Mouse (Mus musculus): ENCODE measurements around the gene Ager. TPM values are rescaled to one million over a fixed set of nuclear protein-coding genes. Genes with fewer than 3 reads are reported as not detected.

The Ager gene
- polyA plus RNA-seq, 1 experiment from 2014 or later, result 2.8 TPM

DNA sequence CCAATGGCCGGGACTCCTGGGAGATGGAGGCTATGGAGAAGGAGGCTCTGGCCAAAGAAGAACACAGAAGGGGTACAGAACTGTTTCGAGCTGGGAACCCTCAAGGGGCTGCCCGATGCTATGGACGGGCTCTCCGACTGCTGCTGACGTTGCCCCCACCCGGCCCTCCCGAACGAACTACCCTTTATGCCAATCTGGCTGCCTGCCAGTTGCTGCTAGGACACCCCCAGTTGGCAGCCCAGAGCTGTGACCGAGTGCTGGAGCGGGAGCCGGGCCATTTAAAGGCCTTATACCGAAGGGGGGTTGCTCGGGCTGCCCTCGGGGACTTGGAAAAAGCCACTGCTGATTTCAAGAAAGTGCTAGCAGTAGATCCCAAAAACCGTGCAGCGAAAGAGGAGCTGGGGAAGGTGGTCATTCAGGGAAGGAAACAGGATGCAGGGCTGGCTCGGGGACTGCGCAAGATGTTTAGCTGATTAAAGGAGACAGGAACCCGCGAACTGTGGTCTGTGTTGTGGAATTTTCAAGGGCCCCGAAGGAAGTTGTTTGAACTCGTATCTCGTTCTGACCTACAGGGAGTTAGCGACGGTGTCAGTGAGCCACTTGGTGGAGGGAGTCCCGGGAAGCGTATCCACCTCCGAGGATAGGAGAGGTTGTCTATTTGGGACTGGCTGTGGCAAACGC lies 48.3 kb downstream of the Ager start:
- H3K9ac ChIP-seq (replicated peaks), result no peak overlapping the region
- 91% methylated on average over 30 of the region's 30 CpGs for WGBS
- no peaks in the 10 kb centered on the region for H3K9me3 ChIP-seq
- H3K4me1 ChIP-seq (replicated peaks), result peaks cover 23% of the 10 kb centered on the region
- peak overlapping the region; percentile 76; the same call in 1 of the 2 replicates for H3K4me2 ChIP-seq
- no peak for ATAC-seq (ENCODE audit: insufficient number of reproducible peaks, insufficient read depth, low FRiP score, low TSS enrichment, low read depth)
- H3K27me3 ChIP-seq, result no peaks in the 10 kb centered on the region
- H3K4me3 ChIP-seq (replicated peaks), result peak overlapping the region; percentile 97
- H3K27ac ChIP-seq, result no peak overlapping the region
- H3K36me3 ChIP-seq, result peaks cover 31% of the 10 kb centered on the region

DNA sequence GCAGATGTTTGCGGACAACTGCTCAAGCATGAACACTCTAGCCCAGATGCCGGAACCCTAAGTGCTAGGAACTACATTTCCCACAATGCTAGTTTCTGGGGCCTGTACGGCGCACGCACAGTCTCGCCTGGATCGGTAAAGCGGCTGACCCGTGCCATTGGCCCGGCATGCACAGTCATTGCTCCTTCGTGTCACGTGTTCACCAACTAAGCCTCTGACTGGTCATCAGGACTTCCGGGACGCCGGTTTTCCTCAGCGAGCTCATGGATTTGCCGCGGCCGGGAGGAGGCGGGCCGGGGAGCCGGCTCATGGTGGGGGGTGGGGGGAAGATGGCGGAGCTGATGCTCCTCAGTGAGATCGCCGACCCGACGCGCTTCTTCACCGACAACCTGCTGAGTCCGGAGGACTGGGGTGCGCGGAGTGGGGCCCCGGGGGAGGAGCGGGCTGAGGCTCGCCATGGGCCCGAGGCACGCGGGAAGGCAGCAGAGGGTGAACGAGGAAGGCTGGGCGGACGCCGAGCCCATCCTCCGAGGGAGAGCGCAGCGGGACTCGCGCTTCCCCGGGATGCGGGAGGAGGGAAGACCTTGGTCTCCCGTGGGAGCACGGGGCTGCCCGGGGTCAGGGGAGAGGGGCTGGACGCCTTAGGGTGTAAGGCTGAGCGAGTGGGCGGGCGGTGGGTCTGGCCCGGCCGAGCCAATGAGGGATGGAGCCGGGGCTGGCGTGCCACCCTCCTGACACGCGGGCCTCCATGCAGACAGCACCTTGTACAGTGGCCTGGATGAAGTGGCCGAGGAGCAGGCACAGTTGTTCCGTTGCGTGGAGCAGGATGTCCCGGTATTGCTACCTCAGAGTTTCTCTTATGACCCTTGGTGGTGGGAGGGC lies 49.5 kb downstream of the Ager start, which contains the start of gene Atf6b:
Gene Atf6b (plus strand): TSS at position 241 of the 882 bp plus-strand sequence.
- no peaks in the 10 kb centered on the region for H3K9me3 ChIP-seq
- 1% methylated on average over 66 of the region's 66 CpGs for WGBS
- ATAC-seq (ENCODE audit: insufficient number of reproducible peaks, insufficient read depth, low FRiP score, low TSS enrichment, low read depth), result peak; percentile 96
- H3K27ac ChIP-seq, result peak within 1 kb of the TSS; percentile 50; the same call in 1 of the 2 replicates
- H3K4me1 ChIP-seq (replicated peaks), result peaks cover 17% of the 10 kb centered on the region
- peak within 1 kb of the TSS; percentile 97 for H3K4me3 ChIP-seq (replicated peaks)
- peak within 1 kb of the TSS; percentile 85 for H3K4me2 ChIP-seq
- H3K9ac ChIP-seq (replicated peaks), result peak within 1 kb of the TSS; percentile 92
- H3K27me3 ChIP-seq, result no peaks in the 10 kb centered on the region
- peaks cover 43% of the 10 kb centered on the region for H3K36me3 ChIP-seq

DNA sequence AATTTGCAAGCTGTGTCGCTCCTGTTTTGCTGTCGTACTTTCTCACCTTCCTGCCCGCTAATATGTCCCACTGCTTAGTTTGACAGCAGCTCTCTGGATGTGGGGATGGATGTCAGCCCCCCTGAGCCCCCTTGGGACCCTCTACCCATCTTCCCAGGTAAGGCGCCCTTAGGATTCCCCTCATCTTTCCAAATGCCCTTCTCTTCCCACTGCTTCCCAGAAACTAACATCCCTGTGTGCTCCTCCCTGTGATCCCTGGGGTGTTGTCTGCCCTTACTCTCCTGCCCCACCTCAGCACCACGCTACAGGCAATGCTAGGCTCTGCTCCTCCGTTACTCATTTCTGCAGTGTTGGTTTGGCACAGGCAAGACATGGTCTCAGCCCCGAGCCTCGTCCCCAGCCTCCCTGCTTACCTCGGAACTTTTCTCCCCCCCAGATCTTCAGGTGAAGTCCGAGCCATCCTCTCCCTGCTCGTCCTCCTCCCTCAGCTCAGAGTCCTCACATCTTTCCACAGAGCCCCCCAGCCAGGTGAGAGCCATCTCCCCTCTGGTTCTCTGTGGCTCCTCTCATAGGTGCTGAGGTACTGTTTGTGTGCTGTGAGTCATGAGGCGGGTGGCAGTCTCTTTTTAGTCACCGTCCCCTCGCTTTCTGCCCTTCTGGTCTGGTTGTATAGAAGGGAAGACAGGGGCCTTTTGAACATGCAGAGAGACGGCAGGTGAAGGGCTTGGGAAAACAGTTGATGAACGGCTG lies 50.7 kb downstream of the Ager start:
- peak overlapping the region; percentile 97 for H3K4me3 ChIP-seq (replicated peaks)
- no peak overlapping the region for H3K27ac ChIP-seq
- H3K9ac ChIP-seq (replicated peaks), result peak overlapping the region; percentile 92; the same call in 1 of the 2 replicates
- ATAC-seq (ENCODE audit: insufficient number of reproducible peaks, insufficient read depth, low FRiP score, low TSS enrichment, low read depth), result no peak
- WGBS, result 86% methylated on average over 16 of the region's 16 CpGs
- H3K9me3 ChIP-seq, result no peaks in the 10 kb centered on the region
- no peaks in the 10 kb centered on the region for H3K27me3 ChIP-seq
- H3K4me1 ChIP-seq (replicated peaks), result peaks cover 17% of the 10 kb centered on the region
- peak overlapping the region; percentile 85 for H3K4me2 ChIP-seq
- peaks cover 54% of the 10 kb centered on the region for H3K36me3 ChIP-seq

DNA sequence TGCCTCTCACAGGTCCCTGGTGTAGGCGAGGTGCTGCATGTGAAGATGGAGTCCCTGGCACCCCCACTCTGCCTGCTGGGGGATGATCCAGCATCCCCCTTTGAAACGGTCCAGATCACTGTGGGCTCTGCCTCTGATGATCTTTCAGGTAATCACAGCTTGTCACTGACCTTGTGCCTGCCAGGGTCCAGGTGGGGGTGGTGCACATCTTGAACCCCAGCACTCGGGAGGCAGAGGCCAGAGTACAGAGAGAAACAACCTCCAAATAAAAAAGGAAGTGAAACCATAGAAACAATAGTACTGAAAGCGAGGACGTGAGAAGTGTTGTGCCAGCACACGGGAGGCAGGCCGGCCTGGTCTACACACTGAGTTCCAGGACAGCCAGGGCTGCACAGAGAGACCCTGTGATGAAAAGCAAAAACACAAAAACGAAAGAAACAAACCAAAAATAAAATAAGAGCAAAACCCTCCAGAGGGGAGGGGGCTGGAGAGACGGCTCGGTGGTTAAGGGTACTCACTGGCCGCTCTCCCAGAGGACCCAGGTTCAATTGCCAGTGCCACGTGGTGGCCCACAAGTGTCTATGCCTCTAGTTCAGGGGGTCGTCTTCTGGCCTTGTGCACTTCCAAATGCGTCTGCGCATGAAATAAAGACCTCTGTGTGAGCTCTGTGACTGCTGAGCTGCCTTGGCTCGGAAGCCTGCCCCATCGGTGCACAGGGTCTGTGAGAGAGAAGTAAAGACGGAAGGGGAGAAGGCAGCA lies 51.6 kb downstream of the Ager start:
- H3K36me3 ChIP-seq, result peaks cover 64% of the 10 kb centered on the region

More for the DNA sequence above, 51.6 kb downstream of the Ager start:
- H3K4me2 ChIP-seq, result no peak overlapping the region
- no peaks in the 10 kb centered on the region for H3K9me3 ChIP-seq
- WGBS, result 87% methylated on average over 18 of the region's 18 CpGs
- no peak overlapping the region for H3K4me3 ChIP-seq (replicated peaks)
- H3K4me1 ChIP-seq (replicated peaks), result peaks cover 17% of the 10 kb centered on the region
- H3K27me3 ChIP-seq, result no peaks in the 10 kb centered on the region
- H3K27ac ChIP-seq, result no peak overlapping the region
- no peak for ATAC-seq (ENCODE audit: insufficient number of reproducible peaks, insufficient read depth, low FRiP score, low TSS enrichment, low read depth)
- H3K9ac ChIP-seq (replicated peaks), result no peak overlapping the region

Other genes with a start within 250 kb of the Ager start
- gene Btnl2, start 243.0 kb upstream of the Ager start, polyA plus RNA-seq (2016; fragmentation: Nextera tagmentation; extraction: Ambion mirVana), result not detected in 2 replicates
- gene Btnl1, start 220.7 kb upstream of the Ager start, polyA plus RNA-seq (2016; fragmentation: Nextera tagmentation; extraction: Ambion mirVana), result not detected in 2 replicates
- 0.40 and 1.3 TPM in 2 replicates for gene BC051142, start 199.0 kb upstream of the Ager start, polyA plus RNA-seq (2016; fragmentation: Nextera tagmentation; extraction: Ambion mirVana)
- not detected in 2 replicates for gene Btnl4, start 120.5 kb upstream of the Ager start, polyA plus RNA-seq (2016; fragmentation: Nextera tagmentation; extraction: Ambion mirVana)
- gene Btnl6, start 80.5 kb upstream of the Ager start, polyA plus RNA-seq (2016; fragmentation: Nextera tagmentation; extraction: Ambion mirVana), result not detected in 2 replicates
- gene Notch4, start 33.6 kb upstream of the Ager start, polyA plus RNA-seq (2016; fragmentation: Nextera tagmentation; extraction: Ambion mirVana), result 4.9 and 6.3 TPM in 2 replicates
- gene Gpsm3, start 8.1 kb upstream of the Ager start, polyA plus RNA-seq (2016; fragmentation: Nextera tagmentation; extraction: Ambion mirVana), result 2.6 and 3.8 TPM in 2 replicates
- 24.6 and 26.6 TPM in 2 replicates for gene Pbx2, start 6.6 kb upstream of the Ager start, polyA plus RNA-seq (2016; fragmentation: Nextera tagmentation; extraction: Ambion mirVana)
- 143 and 145 TPM in 2 replicates for gene Rnf5, start 5.8 kb downstream of the Ager start, polyA plus RNA-seq (2016; fragmentation: Nextera tagmentation; extraction: Ambion mirVana)
- gene Agpat1, start 6.4 kb downstream of the Ager start, polyA plus RNA-seq (2016; fragmentation: Nextera tagmentation; extraction: Ambion mirVana), result 50.5 and 53.4 TPM in 2 replicates
- 3.0 and 3.4 TPM in 2 replicates for gene Egfl8, start 18.1 kb downstream of the Ager start, polyA plus RNA-seq (2016; fragmentation: Nextera tagmentation; extraction: Ambion mirVana)
- 15.9 and 17.6 TPM in 2 replicates for gene Ppt2, start 30.6 kb downstream of the Ager start, polyA plus RNA-seq (2016; fragmentation: Nextera tagmentation; extraction: Ambion mirVana)
- gene Prrt1, start 31.7 kb downstream of the Ager start, polyA plus RNA-seq (2016; fragmentation: Nextera tagmentation; extraction: Ambion mirVana), result 0.20 and 0.28 TPM in 2 replicates
- 14.0 and 19.5 TPM in 2 replicates for gene Fkbpl, start 46.9 kb downstream of the Ager start, polyA plus RNA-seq (2016; fragmentation: Nextera tagmentation; extraction: Ambion mirVana)
- 94.8 and 103 TPM in 2 replicates for gene Atf6b, start 49.3 kb downstream of the Ager start, polyA plus RNA-seq (2016; fragmentation: Nextera tagmentation; extraction: Ambion mirVana)
- not detected in 2 replicates for gene Tnxb, start 72.7 kb downstream of the Ager start, polyA plus RNA-seq (2016; fragmentation: Nextera tagmentation; extraction: Ambion mirVana)
- not detected in 2 replicates for gene C4b, start 146.0 kb downstream of the Ager start, polyA plus RNA-seq (2016; fragmentation: Nextera tagmentation; extraction: Ambion mirVana)
- gene Cyp21a1, start 206.7 kb downstream of the Ager start, polyA plus RNA-seq (2016; fragmentation: Nextera tagmentation; extraction: Ambion mirVana), result not detected in 2 replicates
- gene Stk19, start 239.1 kb downstream of the Ager start, polyA plus RNA-seq (2016; fragmentation: Nextera tagmentation; extraction: Ambion mirVana), result 24.9 and 26.2 TPM in 2 replicates
- 70.8 and 81.7 TPM in 2 replicates for gene Dxo, start 239.2 kb downstream of the Ager start, polyA plus RNA-seq (2016; fragmentation: Nextera tagmentation; extraction: Ambion mirVana)

All from limb, embryonic 12.5 days (tissue).